Mouse (Mus musculus) olfactory bulb, adult 2 months (tissue): ENCODE data around the gene Exosc9. TPM values are rescaled to one million over a fixed set of nuclear protein-coding genes. Genes with fewer than 3 reads are reported as not detected.

ENCODE experiments used
- H3K27ac ChIP-seq: fragments of 200-500 bp; 2 replicates; pipeline ENCODE4 v1.5.1; 2012; ENCODE audit warnings: low read depth, low read length; ENCODE audit not compliant: insufficient read depth
- H3K4me1 ChIP-seq: fragments of 200-500 bp; 2 replicates; pipeline ENCODE4 v1.6.1; 2012; ENCODE audit warnings: low read length; ENCODE audit not compliant: control insufficient read depth, insufficient read depth
- H3K4me3 ChIP-seq: fragments of 200-500 bp; 2 replicates; pipeline ENCODE4 v1.5.1; 2012; ENCODE audit warnings: mild to moderate bottlenecking, low read depth, low read length, moderate library complexity; ENCODE audit not compliant: insufficient read depth
- CTCF ChIP-seq: fragments of 200-500 bp; IDR thresholded peaks from 2 replicates; pipeline ENCODE4 v1.5.1; 2012; ENCODE audit warnings: low read depth, mild to moderate bottlenecking, low read length, moderate library complexity; ENCODE audit not compliant: insufficient read depth
- POLR2A ChIP-seq: fragments of 200-500 bp; IDR thresholded peaks from 2 replicates; pipeline ENCODE4 v1.6.1; 2012; ENCODE audit warnings: mild to moderate bottlenecking, low read depth, low read length, moderate library complexity; ENCODE audit not compliant: insufficient read depth
- WGBS: fragments of 180-500 bp; shearing (Covaris S2); methylation state at CpG from one replicate; pipeline ENCODE4 v1.1.7; 2018; 5-methylcytosine and 5-hydroxymethylcytosine counted together
- polyA plus RNA-seq: library from polyadenylated mRNA; stranded (reverse); fragments of >200 nt; gene quantifications from 2 replicates; pipeline ENCODE4 v1.2.4, GENCODE M21; 2012; ENCODE audit warnings: low replicate concordance; ENCODE audit not compliant: missing spikeins, insufficient read depth, insufficient read length

The Exosc9 gene
- polyA plus RNA-seq, 1 experiment, result not detected

- TF ChIP-seq CTCF, result no peak
- TF ChIP-seq POLR2A, result no peak
- H3K4me3 ChIP-seq, result no peak overlapping the region
- H3K4me1 ChIP-seq, result peaks cover 3% of the 10 kb centered on the region
- H3K27ac ChIP-seq, result no peak overlapping the region
- 71% methylated on average over 5 of the region's 5 CpGs for WGBS
Measured at GRCm38 (mm10) chr3:36530781-36531180, 21.6 kb upstream of the Exosc9 start.

DNA sequence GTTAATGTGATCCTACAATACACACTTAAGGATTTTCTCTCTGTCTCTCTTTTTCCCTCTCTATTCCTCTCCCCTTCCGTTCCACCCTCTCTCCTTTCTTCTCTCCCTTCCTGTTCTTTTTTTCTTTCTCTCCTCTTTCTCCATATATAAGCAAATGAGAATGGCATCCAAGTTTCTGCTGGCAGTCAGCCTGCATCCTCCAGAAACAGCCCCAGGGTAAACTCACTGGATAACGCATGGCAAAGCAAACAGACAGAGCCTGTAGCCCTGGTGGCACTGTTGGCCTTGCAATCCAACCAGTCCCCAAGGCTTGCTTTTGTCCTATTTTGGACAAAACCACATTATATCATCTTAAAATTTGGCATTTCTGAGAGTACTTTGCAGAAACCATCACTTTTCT, 21.2 kb upstream of the Exosc9 start:
- Histone ChIP-seq H3K27ac (no peak overlapping the region), H3K4me3 (no peak overlapping the region), H3K4me1 (peaks cover 3% of the 10 kb centered on the region)
- WGBS, result 37% methylated on average over 2 of the region's 2 CpGs
- TF ChIP-seq CTCF (no peak), POLR2A (no peak)

DNA sequence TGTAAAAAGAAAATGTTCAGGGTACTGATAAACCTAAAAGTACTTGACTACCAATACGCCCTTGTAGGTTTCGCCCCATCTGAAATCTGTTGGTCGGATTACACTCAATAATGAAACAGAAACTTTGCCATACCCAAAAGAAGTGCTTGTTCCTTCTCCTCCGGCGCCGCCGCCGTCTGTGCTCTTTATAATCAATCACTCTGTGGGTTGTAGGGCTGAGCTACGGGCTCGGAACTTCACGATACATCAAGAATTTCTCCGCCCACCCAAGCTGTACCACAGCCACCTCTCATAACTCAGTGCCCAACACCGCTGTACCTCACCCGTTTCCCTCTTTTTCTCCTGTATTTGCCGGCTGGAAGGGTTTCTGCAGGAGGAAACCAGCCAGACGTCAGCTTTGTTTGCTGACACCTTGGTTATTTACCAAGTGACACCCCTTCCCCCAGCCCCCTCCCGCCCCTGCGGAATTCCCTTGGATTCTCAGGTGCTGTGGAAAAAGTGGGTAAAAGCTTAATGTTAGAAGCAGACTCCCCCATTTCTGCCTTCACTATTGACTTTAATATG, 20.3 kb upstream of the Exosc9 start:
- Histone ChIP-seq H3K27ac (no peak overlapping the region), H3K4me1 (peaks cover 3% of the 10 kb centered on the region), H3K4me3 (peak overlapping the region; percentile 6; the same call in 1 of the 2 replicates)
- 23% methylated on average over 18 of the region's 18 CpGs for WGBS
- TF ChIP-seq POLR2A (no peak), CTCF (no peak)

DNA sequence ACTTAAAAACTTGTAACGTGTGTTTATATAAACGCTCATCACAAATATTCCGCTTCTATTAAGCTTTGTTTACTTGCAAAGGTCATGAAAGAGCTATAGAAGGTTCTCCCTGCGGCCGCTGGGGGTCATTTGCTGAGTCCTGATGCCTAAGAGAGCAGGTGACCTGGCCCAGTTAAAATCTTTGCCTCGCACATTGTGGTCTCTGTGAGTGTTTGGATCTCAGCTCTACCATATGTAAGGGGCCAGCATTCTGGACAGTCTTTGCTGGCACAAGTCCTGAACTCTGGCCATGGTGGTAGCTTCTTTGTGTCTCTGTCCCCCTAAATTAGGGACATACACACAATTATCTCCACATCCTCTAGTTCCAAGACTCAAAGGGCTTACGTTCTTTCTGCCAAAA, 19.7 kb upstream of the Exosc9 start:
- H3K4me1 ChIP-seq, result peaks cover 9% of the 10 kb centered on the region
- H3K4me3 ChIP-seq, result no peak overlapping the region
- TF ChIP-seq POLR2A (no peak), CTCF (no peak)
- WGBS, result 68% methylated on average over 7 of the region's 7 CpGs
- no peak overlapping the region for H3K27ac ChIP-seq

- Histone ChIP-seq H3K4me3 (no peak overlapping the region), H3K27ac (no peak overlapping the region), H3K4me1 (peaks cover 11% of the 10 kb centered on the region)
- 49% methylated on average over 1 of the region's 1 CpGs for WGBS
- TF ChIP-seq POLR2A, result no peak
- no peak for TF ChIP-seq CTCF
Measured at GRCm38 (mm10) chr3:36533201-36533672, 19.2 kb upstream of the Exosc9 start.

DNA sequence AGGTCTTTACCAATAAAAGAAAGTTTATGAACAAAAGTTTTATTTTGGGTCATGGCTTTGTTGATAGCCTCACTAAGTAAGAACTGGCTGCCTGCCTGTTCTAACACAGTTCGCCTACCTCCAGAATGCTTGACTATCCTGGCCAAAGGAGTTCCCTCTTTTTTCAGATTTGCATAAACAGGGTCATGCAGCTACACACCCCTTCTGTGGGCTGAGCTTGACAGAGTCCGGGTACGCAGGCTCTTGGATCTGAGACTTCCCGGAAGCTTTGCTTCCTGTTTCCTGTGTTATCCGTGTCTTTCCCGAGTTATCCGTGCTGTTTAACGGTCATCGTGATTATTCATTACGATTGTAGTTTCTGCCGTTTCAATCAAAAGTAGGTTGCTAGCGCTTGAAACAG, 16.4 kb upstream of the Exosc9 start:
- WGBS, result 93% methylated on average over 12 of the region's 12 CpGs
- no peak overlapping the region for H3K4me3 ChIP-seq
- no peak for TF ChIP-seq POLR2A
- TF ChIP-seq CTCF, result no peak
- H3K4me1 ChIP-seq, result peaks cover 11% of the 10 kb centered on the region
- H3K27ac ChIP-seq, result no peak overlapping the region

DNA sequence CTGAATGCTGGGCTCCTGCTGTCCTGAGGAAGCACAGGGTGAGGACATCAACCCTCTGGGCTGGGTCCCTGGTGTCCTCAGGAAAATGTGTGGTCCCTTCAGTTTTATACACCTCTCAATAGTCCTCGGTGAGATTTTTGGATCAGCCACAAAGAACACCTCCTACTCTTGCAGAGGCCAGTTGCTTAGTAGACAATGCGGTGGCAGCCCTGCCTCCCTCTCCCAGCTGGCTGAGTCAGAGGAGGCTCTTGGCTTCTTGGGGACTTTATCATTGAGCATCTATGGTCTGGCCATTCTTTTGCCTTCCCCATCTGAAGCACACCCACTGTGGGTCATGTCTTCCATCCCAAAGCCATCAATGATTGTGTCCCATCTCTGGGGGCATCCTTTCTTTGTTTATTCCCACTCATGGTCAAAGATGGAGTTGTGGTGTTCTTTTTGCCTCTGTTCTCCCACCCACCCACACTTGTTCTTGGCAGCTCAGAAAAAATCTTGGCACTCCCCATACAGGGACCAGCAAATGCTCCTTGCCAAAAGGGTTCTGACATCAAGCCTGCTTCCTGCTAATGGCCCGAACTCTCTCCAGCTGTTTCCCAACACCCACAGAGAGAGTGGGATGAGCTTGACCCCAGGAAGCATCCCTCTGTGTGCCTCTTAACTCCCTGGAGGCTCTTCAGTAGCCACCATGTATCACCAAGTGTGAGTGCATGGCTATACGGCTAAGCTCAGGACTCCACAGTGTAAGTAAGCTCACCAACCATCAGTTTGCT, 14.5 kb upstream of the Exosc9 start:
- H3K27ac ChIP-seq, result no peak overlapping the region
- H3K4me1 ChIP-seq, result peaks cover 8% of the 10 kb centered on the region
- 60% methylated on average over 4 of the region's 4 CpGs for WGBS
- no peak overlapping the region for H3K4me3 ChIP-seq
- TF ChIP-seq POLR2A (no peak), CTCF (no peak)

DNA sequence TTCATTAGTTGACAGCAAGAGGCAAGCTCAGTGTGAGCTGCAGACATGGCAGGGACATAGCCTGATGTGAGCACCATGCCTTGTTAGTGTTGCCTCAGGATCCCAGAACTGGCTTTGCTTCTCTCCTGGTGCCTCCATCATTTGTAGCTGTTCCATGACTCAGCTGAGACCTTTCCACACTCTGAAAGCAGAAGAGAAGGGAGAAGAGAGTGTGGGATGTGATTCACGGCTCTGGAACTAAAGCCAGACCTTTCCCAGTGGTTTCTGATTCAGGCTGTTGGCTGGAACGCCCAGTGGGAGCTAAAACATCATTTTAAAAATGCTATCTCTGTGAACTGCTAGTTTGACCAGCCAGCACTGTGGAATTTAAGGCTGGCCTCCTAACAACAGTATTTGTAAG, 11.7 kb upstream of the Exosc9 start:
- 25% methylated on average over 2 of the region's 2 CpGs for WGBS
- TF ChIP-seq CTCF (no peak), POLR2A (no peak)
- H3K4me1 ChIP-seq, result peaks cover 8% of the 10 kb centered on the region
- H3K27ac ChIP-seq, result peak overlapping the region; percentile 51; the same call in 1 of the 2 replicates
- no peak overlapping the region for H3K4me3 ChIP-seq

- H3K27ac ChIP-seq, result no peak overlapping the region
- H3K4me1 ChIP-seq, result peaks cover 8% of the 10 kb centered on the region
- 86% methylated on average over 2 of the region's 2 CpGs for WGBS
- no peak for TF ChIP-seq POLR2A
- TF ChIP-seq CTCF, result no peak
- no peak overlapping the region for H3K4me3 ChIP-seq
Measured at GRCm38 (mm10) chr3:36541399-36541798, 11.0 kb upstream of the Exosc9 start.
